Mouse (Mus musculus) bone marrow macrophage, adult 2 months (primary cell): ENCODE results near the gene Olfr1466. TPM values are rescaled to one million over a fixed set of nuclear protein-coding genes. Genes with fewer than 3 reads are reported as not detected.

Experiments used
- H3K27ac ChIP-seq: 2 replicates; pipeline ENCODE4 v1.5.1; 2012; ENCODE audit warnings: low read depth, low read length; ENCODE audit not compliant: insufficient read depth
- H3K4me1 ChIP-seq: 2 replicates; pipeline ENCODE4 v1.6.1; 2012; ENCODE audit warnings: low read length; ENCODE audit not compliant: control insufficient read depth, insufficient read depth
- H3K4me3 ChIP-seq: 2 replicates; pipeline ENCODE4 v1.5.1; 2012; ENCODE audit warnings: mild to moderate bottlenecking, low read length, moderate library complexity; ENCODE audit not compliant: insufficient read depth
- CTCF ChIP-seq: IDR thresholded peaks from 2 replicates; pipeline ENCODE4 v1.5.1; 2012; ENCODE audit warnings: low read depth, mild to moderate bottlenecking, low read length, moderate library complexity
- POLR2A ChIP-seq: IDR thresholded peaks from 2 replicates; pipeline ENCODE4 v1.6.1; 2012; ENCODE audit warnings: mild to moderate bottlenecking, low read depth, low read length, borderline replicate concordance
- polyA plus RNA-seq: library from polyadenylated mRNA; stranded (reverse); fragments of >200 nt; gene quantifications from 2 replicates; pipeline ENCODE4 v1.2.4, GENCODE M21; 2012; ENCODE audit not compliant: missing spikeins, insufficient read depth, insufficient read length

The Olfr1466 gene
- not detected in 2 replicates for polyA plus RNA-seq

- no peaks in the 10 kb centered on the region for H3K4me1 ChIP-seq
- H3K27ac ChIP-seq, result no peak within 1 kb of the TSS
- TF ChIP-seq POLR2A (no peak), CTCF (no peak)
- H3K4me3 ChIP-seq, result no peak within 1 kb of the TSS
Measured at GRCm38 (mm10) chr19:13338562-13338961, at the start of gene Olfr1466. Gene Olfr1466, plus strand, starts transcription at chr19:13338862.

GRCm38 (mm10) chr19:13315441-13315840, 23.2 kb upstream of the Olfr1466 start, which contains the start of gene Olfr1465:
Gene Olfr1465, minus strand, starts transcription at chr19:13315541.
- H3K4me3 ChIP-seq, result no peak within 1 kb of the TSS
- H3K4me1 ChIP-seq, result no peaks in the 10 kb centered on the region
- no peak within 1 kb of the TSS for H3K27ac ChIP-seq
- no peak for TF ChIP-seq CTCF

- TF ChIP-seq POLR2A, result no peak
- TF ChIP-seq CTCF, result no peak
- Histone ChIP-seq H3K4me1 (no peaks in the 10 kb centered on the region), H3K4me3 (no peak within 1 kb of the TSS), H3K27ac (no peak within 1 kb of the TSS)
Measured at GRCm38 (mm10) chr19:13361936-13362335, 23.3 kb downstream of the Olfr1466 start, which contains the start of gene Olfr1467. Gene Olfr1467, plus strand, starts transcription at chr19:13362236.

Other genes with a start within 250 kb of the Olfr1466 start
- not detected in 2 replicates for gene Olfr1457, start 241.0 kb upstream of the Olfr1466 start, polyA plus RNA-seq
- not detected in 2 replicates for gene Olfr1458, start 232.1 kb upstream of the Olfr1466 start, polyA plus RNA-seq
- 0.11 TPM in 1 of 2 replicates, not detected in the other for gene Olfr1459, start 189.3 kb upstream of the Olfr1466 start, polyA plus RNA-seq
- not detected in 2 replicates for gene Olfr1461, start 175.9 kb upstream of the Olfr1466 start, polyA plus RNA-seq
- not detected in 2 replicates for gene Olfr1462, start 153.1 kb upstream of the Olfr1466 start, polyA plus RNA-seq
- not detected in 2 replicates for gene Olfr1463, start 107.5 kb upstream of the Olfr1466 start, polyA plus RNA-seq
- not detected in 2 replicates for gene Olfr1465, start 23.3 kb upstream of the Olfr1466 start, polyA plus RNA-seq
- gene Olfr1467, start 23.4 kb downstream of the Olfr1466 start, polyA plus RNA-seq, result not detected in 2 replicates
- gene Olfr1469, start 69.0 kb downstream of the Olfr1466 start, polyA plus RNA-seq, result not detected in 2 replicates
- gene Olfr1471, start 104.5 kb downstream of the Olfr1466 start, polyA plus RNA-seq, result not detected in 2 replicates
- gene Olfr1472, start 117.2 kb downstream of the Olfr1466 start, polyA plus RNA-seq, result not detected in 2 replicates
- gene Olfr1474, start 130.7 kb downstream of the Olfr1466 start, polyA plus RNA-seq, result not detected in 2 replicates
- gene Olfr1475, start 141.3 kb downstream of the Olfr1466 start, polyA plus RNA-seq, result not detected in 2 replicates
- gene Olfr1477, start 161.7 kb downstream of the Olfr1466 start, polyA plus RNA-seq, result not detected in 2 replicates
- not detected in 2 replicates for gene Olfr1480, start 189.1 kb downstream of the Olfr1466 start, polyA plus RNA-seq
- gene Olfr1484, start 244.6 kb downstream of the Olfr1466 start, polyA plus RNA-seq, result not detected in 2 replicates